Mouse (Mus musculus) heart, postnatal 25 days (tissue): ENCODE results near the gene Ryr1. TPM values are rescaled to one million over a fixed set of nuclear protein-coding genes. Genes with fewer than 3 reads are reported as not detected.

Source experiments
- DNase-seq: peaks from one replicate; pipeline ENCODE4 v3.0.0; 2022; ENCODE audit warnings: low spot score
- intact Hi-C: fragments of 180-260 bp; cut with DNase I; formaldehyde crosslinking; loops from one replicate; pipeline ENCODE4 v1.15.1; 2025
- microRNA-seq: library from miRNA; unstranded; fragments of <30 nt; microRNA quantifications from one replicate; pipeline ENCODE4 v1.2.0, GENCODE M21; 2022
- total RNA-seq, 2 experiments: library from RNA; stranded (reverse); gene quantifications; 2 replicates each; pipeline ENCODE4 v1.2.3; 2021

Gene Ryr1
- total RNA-seq, 2 experiments from 2014 or later: not detected

DNA sequence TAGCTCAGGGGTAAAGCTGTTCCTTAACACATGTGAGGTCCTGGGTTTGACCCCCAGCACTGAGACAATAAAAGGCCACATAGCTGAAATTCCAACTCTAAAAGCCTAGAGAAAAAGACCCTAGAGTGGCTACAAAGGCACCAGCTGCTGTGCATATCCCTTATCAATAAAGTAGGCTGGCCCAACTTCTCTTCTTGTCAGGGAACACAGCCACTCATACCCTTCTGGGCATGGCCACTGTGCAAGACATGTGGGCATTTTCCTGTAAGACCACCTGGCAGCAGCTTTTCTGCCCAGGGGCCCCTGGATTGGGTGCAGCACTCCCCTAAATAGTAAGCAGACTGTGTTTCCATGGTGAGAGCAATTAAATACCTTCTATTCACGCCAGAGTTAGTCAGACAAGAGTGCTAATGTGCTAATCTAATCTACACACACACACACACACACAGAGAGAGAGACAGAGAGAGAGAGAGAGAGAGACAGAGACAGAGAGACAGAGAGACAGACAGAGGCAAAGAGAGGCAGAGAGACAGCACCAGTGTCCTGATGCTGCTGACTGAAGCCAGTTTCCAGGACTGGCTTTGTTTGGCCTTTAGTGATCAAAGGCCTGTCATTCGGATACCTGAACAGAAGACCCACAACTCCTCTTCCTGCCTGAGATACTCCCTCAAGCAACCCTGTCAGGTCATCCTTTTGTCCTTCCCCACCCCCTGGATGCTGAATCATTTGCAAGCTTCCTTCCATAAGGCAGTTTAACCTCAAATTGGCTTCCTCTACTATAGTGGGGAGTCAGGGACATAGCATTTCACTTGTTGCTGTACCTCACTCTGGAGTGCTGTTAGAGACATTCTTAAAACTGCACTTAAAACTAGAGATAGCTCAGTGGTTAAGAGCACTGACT lies 171.3 kb downstream of the Ryr1 start:
- intact Hi-C loops: loop anchor here (2.0 kb wide), 1 partner anchor 23 kb away; no protein-coding TSS in a partner anchor
- DNase-seq: no peak

Small RNA genes within 50 kb of the gene (microRNA-seq; reads per million reads assigned to microRNA genes)
- gene Gm44408 (not detected), gene Mir1963 (not detected)

Other genes starting within 250 kb of the Ryr1 start
- gene Capn12, start 243.8 kb downstream of the Ryr1 start, total RNA-seq: under 1 TPM; 0.08 to 0.22 TPM
- gene Actn4, start 162.8 kb downstream of the Ryr1 start, total RNA-seq: 100 to 1,000 TPM in 1 of 2 experiments, 10 to 100 TPM in 1; 77.0 to 101 TPM
- gene Eif3k, start 143.3 kb downstream of the Ryr1 start, total RNA-seq: 100 to 1,000 TPM; 148 to 164 TPM
- gene Map4k1, start 143.1 kb downstream of the Ryr1 start, total RNA-seq: 1 to 10 TPM in 1 of 2 experiments, under 1 TPM in 1; 0.44 to 1.3 TPM
- gene Rasgrp4, start 9.7 kb upstream of the Ryr1 start, total RNA-seq: 1 to 10 TPM; 1.4 TPM
- gene Fam98c, start 31.1 kb upstream of the Ryr1 start, total RNA-seq: 10 to 100 TPM; 11.2 to 11.4 TPM
- gene Ggn, start 45.0 kb upstream of the Ryr1 start, total RNA-seq: under 1 TPM; 0.39 to 0.45 TPM
- under 1 TPM; 0.36 to 0.49 TPM for gene Spred3, start 45.2 kb upstream of the Ryr1 start, total RNA-seq
- gene Psmd8, start 55.5 kb upstream of the Ryr1 start, total RNA-seq: 100 to 1,000 TPM; 118 to 125 TPM
- gene Catsperg1, start 88.9 kb upstream of the Ryr1 start, total RNA-seq: under 1 TPM; 0.16 to 0.34 TPM
- gene Kcnk6, start 107.3 kb upstream of the Ryr1 start, total RNA-seq: 1 to 10 TPM; 2.4 to 2.5 TPM
- 10 to 100 TPM; 75.2 to 78.9 TPM for gene Yif1b, start 113.2 kb upstream of the Ryr1 start, total RNA-seq
- 1 to 10 TPM in 1 of 2 experiments, under 1 TPM in 1; 0.73 to 3.7 TPM for gene 2200002D01Rik, start 123.3 kb upstream of the Ryr1 start, total RNA-seq
- 10 to 100 TPM; 33.5 to 37.1 TPM for gene Spint2, start 156.7 kb upstream of the Ryr1 start, total RNA-seq
- 1 to 10 TPM; 9.6 to 9.9 TPM for gene Ppp1r14a, start 164.1 kb upstream of the Ryr1 start, total RNA-seq
- under 1 TPM in 1 of 2 experiments, not detected in 1; 0.53 TPM for gene Dpf1, start 178.8 kb upstream of the Ryr1 start, total RNA-seq